Mouse (Mus musculus) Muller cell, postnatal 12 days (primary cell): ENCODE measurements around the gene Tmem72.

Source experiments
- DNase-seq: peaks from one replicate; pipeline ENCODE4 v3.0.0-alpha.2; 2015; ENCODE audit errors: inconsistent ontology term

Gene Tmem72

DNA sequence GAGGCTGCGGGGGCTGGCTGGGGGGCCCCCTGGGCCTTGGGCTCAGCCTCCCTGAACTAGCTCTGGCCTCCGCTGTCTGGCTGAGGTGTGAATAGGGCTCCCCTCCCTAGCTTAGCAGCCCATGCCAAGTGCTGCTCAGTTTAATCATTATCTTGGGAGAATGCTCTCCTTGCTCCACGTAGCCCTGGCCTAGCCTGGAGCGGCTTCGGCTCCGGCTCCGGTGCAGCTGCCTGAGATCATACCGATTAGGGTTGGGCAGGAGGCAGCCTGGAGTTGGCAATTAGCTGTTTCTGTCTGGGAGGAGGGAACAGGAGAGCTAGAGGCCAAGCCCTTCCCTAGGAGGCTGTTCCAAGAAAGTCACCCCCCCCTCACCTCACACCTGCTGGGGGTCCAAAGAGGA lies at the start of gene Tmem72:
Tmem72 (minus strand) TSS at position 248 of the 400 bp plus-strand sequence.
- DNase-seq = no peak

DNA sequence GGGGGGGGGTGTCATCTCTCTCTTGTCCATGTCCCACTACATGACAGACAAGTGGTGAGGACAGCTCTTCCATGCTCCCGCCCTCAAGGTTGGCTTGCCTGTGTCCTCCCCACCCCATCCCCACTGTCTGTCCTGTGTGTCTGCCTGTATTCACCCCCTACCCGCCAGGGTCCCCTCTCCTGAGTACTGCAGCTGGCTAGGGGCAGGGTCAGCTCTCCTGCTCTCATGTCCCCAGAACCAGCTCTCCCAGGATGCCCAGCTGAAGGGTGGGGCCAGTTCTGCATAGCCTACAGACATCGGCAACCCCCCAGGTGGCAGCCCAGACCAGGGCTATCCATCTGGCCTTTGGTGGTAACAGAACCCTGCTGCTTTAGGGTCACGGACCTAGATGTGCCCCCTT lies 47.8 kb upstream of the Tmem72 start:
- DNase-seq = no peak

DNA sequence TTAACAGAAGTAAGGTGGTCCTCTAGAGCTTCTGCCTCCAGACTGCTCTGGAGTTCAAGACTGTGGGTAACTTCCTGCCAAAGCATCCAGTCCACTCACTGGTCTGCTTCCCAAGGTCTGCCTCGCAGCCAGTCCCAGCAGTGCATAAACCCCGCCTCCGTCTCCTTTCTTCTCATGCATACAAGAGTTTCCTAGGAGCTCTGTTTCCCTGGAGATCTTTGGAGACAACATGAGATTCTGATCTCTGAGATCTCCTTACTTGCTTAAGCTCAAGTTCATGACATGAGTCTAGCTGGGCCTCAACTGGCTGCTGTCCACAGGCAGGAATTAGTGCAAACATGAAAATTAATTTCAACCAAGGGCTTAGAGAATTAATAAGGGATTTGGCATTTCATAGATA lies 45.6 kb upstream of the Tmem72 start:
- no peak for DNase-seq

DNA sequence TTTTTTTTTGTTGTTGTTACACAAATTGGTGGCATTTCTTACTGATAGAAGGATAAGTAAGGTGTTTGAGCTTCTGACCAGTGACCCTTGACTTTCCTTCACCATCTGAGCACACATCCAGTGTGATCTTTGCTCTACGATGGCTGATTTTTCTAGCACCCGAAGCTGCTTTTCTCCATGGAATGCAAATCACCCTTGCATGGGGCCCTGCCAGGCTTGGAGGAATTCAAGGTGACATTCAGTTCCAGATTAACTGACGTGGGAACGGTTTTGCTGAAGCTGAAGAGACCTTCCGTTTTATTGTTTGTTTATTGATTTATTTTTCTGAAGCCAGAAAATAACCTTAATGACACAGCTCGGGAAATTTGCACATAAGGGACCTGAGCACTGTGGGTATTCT lies 43.5 kb upstream of the Tmem72 start:
- no peak for DNase-seq

DNA sequence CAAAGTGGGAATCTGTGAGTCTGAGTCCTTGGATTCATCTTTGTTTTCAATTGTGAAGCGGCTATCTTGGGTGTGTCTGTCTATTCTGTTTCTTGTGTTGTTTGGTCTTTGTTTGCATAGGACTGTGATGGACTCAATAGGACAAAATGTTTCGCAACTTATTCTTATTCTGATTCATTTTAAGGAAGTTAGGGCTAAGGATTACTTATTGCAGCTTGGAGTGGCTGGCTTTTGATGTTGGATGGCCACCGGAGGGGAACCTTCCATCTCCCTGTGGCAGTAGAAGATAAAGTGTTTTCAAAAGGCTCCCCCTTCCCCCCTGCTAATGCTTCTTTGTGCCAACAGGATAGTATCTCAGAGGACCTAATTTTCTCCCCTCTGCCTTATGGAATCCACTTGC lies 39.7 kb upstream of the Tmem72 start:
- no peak for DNase-seq

DNA sequence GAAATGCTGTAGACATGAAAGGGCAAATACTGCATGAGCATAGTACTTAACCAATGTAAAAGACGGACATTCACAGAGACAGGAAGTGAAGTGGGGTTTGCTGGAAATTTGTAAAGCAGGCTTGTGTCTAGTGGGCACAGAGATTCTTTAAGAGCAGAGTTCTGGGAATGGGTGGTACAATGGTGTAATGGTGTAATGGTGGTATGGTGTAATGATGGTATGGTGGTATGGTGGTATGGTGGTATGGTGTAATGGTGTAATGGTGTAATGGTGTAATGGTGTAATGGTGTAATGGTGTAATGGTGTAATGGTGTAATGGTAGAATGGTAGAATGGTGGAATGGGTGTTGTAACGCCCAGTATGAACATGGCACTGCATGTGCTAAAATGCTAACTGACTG lies 21.3 kb upstream of the Tmem72 start:
- DNase-seq = no peak

DNA sequence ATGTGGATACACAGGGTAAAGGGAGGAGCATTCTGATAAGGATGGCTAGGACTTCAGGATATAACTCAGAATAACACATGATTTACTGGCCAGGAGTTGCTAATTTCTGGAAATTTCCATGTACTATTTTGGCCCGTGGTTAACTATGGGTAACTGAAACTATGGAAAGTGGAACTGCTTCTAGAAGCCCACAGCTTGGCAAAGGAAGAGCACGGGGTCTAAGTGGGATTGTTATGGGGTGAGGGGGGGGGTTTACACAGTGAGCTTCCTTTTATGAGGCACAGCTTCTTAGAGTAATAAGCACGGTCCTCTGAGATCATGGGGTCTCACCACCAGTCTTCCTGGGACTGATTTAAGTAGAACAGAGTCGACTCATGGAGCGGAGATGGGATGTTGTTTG lies 18.6 kb upstream of the Tmem72 start:
- DNase-seq = no peak

DNA sequence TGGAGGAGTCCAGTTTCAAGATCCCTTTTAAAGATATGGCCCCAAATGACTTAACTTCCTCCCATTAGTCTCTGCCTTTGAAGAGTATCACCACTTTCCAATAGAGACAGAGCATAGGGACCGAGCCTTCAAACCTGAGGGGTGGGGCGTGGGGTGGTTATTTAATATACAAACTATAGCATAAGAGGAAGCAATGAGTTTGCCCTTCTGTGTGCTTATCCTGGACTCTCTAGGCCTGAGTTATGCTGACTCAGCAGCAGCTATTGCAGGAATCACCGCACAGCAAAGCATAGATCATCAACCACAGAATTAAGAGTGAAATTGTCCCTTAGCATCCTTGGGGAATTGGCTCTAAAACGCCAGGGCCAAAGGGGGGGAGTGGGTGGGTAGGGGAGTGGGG lies 16.9 kb upstream of the Tmem72 start:
- DNase-seq = no peak

DNA sequence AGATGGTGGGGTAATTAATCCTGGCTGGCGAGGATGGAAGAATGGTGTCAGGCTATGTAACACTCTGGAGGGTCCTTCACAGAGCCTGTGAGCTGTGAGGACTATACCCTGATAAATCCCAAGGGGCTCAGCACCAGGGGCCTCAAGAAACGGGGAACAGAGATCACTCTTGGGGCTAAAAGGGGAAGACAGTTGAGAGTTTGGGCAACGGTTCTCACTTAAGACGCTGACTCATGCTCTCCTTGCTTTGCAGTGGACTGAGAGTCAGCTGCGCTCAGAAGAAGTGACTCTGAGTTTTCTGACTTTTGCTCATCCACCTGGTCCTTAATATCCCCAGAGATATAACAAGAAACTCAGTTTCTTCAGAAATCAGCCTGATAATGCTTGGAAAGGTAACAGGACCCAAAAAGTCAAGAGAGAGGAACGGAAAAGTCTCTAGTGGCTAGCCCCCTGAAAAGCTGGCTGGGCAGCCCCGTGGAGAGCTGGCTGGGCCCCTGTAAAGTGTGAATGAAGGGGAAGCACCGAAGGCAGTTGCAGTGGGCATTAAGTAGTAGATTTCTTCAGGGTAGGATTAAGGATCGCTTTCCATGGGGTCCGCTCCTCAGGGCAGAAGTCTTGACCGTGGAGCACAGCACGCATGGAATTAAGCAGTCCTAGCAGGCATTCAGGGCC lies 7.9 kb upstream of the Tmem72 start:
- no peak for DNase-seq

DNA sequence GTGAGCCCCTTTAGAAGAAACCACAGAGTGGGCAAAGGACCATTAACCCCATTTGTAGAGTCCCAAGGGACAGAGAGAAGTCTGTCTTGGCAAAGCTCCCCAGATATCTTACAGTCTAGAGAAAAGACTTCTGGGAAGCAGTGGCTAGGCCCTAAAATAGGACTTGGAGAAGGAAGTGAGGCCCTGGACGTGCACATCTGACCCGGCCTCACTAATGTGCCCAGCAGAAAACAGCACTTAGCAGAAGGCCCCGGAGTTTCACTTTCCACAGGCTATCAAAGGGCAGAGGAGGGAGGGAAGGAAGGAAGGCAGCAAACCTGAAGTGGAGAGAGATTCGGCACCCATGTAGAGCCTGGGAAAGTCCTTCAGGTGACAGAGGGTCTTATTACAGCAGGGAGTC lies 2.2 kb upstream of the Tmem72 start:
- DNase-seq = no peak

DNA sequence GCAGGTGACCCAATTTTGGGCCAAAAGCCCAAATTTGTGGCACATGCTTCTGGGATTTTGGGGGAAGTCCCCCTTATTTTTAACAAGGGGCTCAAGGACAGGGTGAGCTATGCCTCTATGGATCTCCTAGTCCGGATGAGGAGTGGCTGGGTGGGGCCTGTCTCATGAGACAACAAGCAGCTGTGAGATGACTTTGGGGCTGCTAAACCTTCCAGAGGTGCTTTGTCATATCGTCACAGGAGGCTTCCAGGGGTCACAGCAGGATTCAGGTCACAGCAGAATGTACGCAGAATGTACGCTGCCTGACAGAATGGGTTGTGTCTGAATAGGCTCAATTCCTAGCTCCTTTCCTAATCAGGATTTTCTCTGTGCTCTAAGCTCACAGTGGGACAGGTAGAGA lies 1.6 kb upstream of the Tmem72 start:
- DNase-seq = no peak

DNA sequence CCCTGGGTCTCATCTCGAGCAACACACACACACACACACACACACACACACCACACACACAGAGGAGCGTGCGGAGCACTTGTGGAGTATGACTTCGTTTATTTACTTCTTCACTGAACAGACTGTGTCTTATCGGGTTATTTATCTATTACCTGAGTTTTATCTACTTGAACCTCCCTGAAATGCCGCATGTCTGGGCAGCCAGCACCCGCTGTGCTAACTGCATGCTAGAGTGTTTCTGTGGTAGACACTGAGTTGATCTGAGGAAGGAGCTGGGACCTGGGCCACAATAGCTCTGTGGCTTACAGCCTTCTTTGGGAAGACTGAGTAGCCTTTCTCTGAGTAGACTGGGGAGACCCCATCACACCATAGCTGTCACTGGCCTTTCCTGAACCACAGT lies 1.1 kb upstream of the Tmem72 start:
- no peak for DNase-seq

DNA sequence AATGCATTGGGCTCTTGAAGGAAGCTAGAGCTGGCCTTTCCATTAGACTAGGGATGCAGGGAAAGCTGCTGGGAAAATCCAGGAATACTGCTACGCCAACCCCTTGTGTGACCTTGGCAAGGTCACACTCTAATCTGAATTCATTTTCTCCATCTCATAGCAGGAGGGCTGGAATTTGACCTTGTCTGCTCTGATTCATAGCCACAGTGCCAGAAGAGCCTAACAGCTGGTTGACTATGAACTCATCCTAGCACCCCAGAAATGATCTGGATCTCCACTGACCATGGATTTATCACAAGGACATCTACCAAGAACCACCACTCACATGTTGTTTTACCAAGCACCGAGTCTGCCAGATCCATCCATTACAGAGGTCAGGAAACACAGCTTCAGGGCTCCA lies 1.5 kb downstream of the Tmem72 start:
- no peak for DNase-seq

DNA sequence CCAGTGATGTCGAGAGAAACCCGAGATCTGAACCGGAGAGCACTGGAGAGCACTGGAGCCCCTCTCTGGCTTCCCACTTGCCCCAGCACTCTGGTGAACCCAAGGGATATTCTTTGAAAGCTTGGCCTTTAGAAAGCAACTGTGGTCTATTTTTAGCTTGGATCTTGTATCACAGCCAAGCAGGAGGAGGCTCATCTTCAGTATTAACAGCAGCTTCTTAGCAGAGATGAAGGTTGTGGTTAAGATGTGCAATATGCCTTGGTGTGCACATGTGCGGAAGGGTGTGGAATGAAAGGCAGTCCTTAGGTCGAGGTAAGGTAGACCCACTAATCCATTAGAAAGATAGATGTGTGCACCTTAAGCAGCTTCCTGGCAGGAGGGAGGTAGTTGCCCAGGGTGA lies 2.1 kb downstream of the Tmem72 start:
- DNase-seq = no peak

DNA sequence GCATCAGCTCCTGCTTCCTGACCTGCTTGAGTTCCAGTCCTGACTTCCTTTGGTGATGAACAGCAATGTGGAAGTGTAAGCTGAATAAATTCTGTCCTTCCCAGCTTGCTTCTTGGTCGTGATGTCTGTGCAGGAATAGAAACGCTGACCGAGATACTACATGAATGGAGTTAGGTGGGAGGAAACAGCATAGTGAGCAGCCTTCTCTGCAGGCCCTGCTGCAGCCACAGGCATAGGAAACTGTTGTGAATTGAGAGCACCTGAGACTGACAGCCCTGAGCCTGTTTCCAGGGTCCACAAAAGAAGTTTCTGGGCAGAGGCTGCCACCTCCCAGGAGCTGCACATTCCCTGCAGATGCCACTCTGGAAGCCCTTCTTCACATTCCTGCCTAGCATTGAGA lies 2.7 kb downstream of the Tmem72 start:
- DNase-seq = no peak

DNA sequence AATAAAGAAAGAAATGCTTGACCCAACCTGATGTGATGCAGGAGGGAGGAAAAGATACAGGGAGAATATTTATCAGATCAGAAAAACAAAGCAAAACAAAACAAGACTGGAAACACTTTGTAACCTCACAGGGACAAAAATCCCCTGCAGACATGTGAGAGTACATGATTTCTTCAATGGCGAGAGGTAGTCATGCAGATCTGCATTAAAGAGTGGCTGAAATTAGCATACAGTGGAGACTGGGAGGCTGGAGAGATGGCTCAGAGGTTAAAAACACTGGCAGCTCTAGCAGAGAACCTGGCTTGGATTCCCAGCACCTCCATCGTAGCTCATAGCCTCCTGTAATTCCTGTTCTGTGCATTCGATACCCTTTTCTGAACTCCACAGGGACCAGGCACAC lies 4.2 kb downstream of the Tmem72 start:
- DNase-seq = no peak

DNA sequence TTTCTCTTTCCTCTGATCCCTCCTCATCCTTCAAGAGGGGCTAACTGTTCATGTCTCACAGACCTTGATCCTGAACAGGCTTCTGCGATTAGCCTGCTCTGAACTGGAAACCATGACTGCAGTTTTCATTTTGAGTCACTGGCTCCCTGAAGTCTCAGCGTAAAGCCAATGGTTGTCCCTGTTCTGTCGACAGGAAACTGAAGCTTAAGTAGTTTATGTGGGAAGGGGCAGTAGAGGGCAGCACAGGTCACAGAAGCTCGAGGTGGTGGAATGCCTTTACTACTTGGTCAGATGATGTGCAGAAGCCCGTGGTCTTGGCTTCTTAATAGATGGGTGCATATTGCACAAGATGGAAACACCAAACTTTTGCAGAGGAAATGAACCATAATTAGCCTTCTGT lies 4.7 kb downstream of the Tmem72 start:
- DNase-seq = no peak

DNA sequence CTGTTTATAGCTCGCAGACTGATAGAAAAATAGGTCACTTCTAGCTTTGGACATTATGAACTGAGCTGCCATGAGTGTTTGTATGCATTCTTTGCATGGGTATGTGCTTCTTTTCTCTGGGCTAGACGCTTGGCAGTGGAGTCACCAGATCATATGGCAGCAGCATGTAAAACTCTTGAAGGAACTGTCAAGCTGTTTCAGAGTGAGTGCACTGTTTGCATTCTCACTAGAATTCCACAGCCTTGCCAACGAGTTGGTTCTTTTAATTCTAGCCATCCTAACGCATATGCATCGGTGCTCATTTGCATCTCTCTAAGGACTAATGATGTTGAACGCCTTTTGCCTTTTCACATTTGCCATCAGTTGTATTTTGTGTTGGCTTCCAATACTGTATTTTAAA lies 12.4 kb downstream of the Tmem72 start:
- DNase-seq = no peak

DNA sequence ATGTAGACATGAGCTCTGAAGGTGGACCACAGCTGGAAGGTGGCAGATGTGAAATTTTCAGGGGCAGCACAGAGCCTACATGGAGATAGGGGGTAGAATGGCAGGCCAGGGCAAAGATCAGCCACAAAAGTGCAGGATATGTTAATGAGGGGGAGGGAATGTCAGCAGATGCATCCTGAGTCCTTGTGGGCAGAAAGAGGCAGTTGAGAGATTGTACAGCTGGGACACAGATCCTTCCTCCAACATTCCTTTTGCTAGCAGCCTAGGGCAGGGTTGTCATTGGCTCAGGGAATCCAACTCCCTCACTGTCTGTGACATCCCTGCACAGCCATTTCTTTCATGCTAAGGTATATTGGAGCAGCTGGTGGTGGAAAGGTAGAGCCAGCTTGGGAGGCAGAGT lies 15.9 kb downstream of the Tmem72 start:
- no peak for DNase-seq

DNA sequence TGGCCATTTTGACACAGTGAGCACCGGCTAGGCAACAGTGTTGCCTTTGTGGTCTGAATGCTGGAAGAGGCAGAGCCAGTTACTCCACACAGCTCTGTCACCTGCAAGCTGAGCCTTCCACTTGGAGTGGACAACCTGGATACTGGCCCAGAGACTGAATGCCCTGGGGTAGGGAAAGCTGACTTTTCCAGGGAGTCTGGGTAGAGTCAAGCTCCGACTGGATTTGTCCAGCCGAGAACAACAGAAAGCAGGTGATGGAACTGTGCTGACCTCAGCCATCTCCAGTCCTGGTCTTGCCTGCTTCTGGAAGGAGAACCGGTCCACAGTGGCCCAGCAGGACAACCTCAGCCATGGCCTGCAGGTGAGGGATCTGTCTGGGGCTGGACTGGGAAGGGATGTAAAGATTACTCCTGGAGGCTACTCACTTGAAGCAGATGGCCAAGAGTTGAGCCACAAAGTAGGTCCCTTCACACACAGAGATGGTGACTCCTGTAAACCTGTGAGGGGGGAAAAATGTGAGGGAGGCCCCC lies 18.8 kb downstream of the Tmem72 start:
- DNase-seq = no peak

DNA sequence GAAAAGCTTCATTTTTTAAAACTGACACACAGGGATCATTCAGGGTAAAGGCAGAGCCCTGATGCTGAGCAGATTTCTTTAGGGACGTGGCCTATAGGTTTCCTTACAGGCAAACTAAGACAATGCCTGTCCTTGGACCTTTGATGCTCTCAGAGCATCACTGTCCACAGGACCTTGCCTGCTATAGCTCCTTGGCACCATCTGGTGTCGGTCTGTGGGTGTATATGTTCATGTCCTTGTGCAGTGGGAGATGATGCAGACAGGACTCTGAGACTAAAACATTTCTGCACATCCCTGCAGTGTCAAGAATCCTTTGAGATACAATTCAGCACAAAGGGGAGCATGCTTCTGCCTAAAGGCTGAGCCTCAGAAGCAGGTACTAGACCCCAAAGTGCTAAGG lies 19.3 kb downstream of the Tmem72 start:
- peak; percentile 40 for DNase-seq

DNA sequence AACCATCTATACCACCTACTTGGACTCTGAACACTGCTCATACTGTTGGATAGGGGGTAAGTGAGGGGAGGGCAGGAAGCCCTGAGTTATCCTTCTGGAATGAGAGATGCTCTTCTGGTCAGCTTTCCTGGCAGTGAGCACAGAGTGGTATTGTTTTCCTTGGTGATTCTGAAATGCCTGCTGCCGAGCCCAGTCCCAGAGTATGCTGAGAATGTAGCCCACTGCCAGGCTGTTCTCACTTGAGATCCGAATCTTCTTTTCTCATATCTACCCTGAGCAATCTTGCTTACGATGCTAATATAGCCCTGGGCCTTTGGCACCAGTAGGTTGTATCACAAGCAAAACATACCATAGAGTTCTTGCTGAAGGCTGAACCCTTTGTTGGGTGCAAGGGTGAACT lies 22.4 kb downstream of the Tmem72 start:
- peak; percentile 97 for DNase-seq

DNA sequence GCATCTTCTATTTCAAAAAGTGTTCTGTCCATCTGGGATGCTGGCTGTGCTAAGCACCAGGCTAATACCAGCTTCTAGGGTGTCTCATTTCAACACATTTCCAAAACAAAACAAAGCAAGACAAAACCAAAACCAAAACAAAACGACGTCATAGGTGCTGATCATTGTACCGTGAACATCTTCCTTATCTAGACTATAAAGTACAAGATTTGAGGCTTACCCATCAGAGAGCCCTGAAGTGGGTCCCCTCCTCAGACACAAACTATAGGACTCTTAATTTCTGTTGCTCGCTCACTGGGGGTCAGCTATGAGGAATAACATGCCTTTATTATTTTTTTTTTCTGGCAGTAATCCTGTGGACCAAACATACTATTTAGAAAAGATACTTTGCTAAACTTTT lies 23.1 kb downstream of the Tmem72 start:
- DNase-seq = peak; percentile 60

DNA sequence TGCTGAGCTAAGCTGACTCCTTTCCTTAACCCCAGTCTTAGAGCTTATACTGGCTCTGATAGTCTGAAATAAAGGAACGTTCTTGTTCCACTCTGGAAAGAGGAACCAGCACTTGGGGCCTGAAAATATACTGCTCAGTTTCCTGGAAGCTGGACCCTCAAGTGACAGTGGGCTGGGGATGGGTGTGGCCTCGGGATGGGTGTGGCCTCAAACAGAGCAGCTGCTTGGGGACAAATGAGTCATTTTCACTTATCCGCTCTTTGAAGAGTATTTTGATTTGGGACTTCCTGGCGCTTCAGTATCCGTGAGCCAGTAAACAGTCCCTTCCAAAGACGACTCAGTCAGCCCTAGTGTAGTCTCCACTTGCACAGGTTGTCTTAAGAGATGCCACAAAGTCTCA lies 34.4 kb downstream of the Tmem72 start:
- no peak for DNase-seq
